Mouse (Mus musculus): ENCODE measurements around the gene Pced1b.

DNA sequence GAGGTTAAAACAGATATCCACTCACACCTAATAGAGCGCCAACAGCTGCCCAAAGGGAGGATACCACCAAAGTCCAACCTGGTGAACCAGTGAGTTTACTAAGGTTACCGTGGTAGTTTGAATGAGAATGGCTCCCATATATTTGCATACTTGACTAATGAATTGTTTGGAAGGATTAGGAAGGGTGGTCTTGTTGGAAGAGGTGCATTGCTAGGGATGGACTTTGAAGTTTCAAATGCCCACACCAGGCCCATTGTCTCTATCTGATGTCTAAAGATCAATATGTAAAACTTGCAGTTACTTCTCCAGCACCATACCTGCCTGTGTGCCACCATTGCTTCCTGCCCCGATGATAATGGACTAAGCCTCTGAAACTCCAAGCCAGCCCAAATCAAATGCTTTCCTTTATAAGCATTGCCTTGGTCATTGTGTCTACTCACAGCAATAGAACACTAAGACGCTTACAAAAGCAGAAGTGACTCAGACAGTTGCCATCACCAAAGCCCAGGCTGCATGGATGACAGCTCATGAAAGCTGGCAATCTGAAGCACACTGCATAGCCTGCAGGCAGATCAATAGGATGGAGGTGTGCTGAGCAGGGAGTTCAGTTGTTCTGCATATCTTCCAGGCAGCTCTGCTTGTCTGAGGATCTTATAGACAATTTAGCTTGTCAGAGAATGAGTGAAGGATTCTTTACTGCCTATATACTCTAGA, 149.8 kb downstream of the Pced1b start:
- TF ChIP-seq BHLHE40 (IDR thresholded peaks at IDR 0.05; ENCODE audit: borderline replicate concordance, low read depth, low read length) (no peak), CTCF (IDR thresholded peaks at IDR 0.05 in 2 of 3, conservative IDR thresholded peaks at IDR 0.05 in 1 of 3; ENCODE audit: control insufficient read depth in 1 of 3, insufficient read depth in 1 of 3, low read depth in 2 of 3, low read length in 3 of 3, poor library complexity in 1 of 3, severe bottlenecking in 1 of 3) (no peak), ZC3H11A (IDR thresholded peaks at IDR 0.05; ENCODE audit: low read depth, low read length) (no peak), MXI1 (IDR thresholded peaks at IDR 0.05; ENCODE audit: low read depth, low read length) (no peak), SMC3 (IDR thresholded peaks at IDR 0.05; ENCODE audit: low read depth, low read length) (no peak), EP300 (IDR thresholded peaks at IDR 0.05; ENCODE audit: low read depth in 1 of 2, low read length in 2 of 2) (no peak)
